Mouse (Mus musculus) forebrain, embryonic 16.5 days (tissue): ENCODE measurements around the gene Tenm4. TPM values are rescaled to one million over a fixed set of nuclear protein-coding genes. Genes with fewer than 3 reads are reported as not detected.

Experiments used
- ATAC-seq: fragments of 200-750 bp; cut with Nextera tagmentation; 2 replicates; pipeline ENCODE4 v1.8.0; 2017; ENCODE audit warnings: mild to moderate bottlenecking, moderate library complexity
- H3K27ac ChIP-seq: fragments of 300-500 bp; sonication (generic); 2 replicates; pipeline ENCODE4 v1.5.1; 2014; ENCODE audit warnings: low read length, control low read depth
- H3K27me3 ChIP-seq: fragments of 300-500 bp; sonication (generic); replicated peaks from 2 replicates; pipeline ENCODE4 v1.6.1; 2014; ENCODE audit warnings: low read length; ENCODE audit not compliant: control insufficient read depth, insufficient read depth
- H3K36me3 ChIP-seq: fragments of 300-500 bp; sonication (generic); 2 replicates; pipeline ENCODE4 v1.6.1; 2014; ENCODE audit not compliant: control insufficient read depth, insufficient read depth
- H3K4me1 ChIP-seq: fragments of 300-500 bp; sonication (generic); replicated peaks from 2 replicates; pipeline ENCODE4 v1.6.1; 2014; ENCODE audit warnings: low read length; ENCODE audit not compliant: control insufficient read depth, insufficient read depth
- H3K4me2 ChIP-seq: fragments of 300-500 bp; sonication (generic); 2 replicates; pipeline ENCODE4 v1.6.1; 2014; ENCODE audit warnings: mild to moderate bottlenecking, low read length, control low read depth
- H3K4me3 ChIP-seq: fragments of 300-500 bp; sonication (generic); replicated peaks from 2 replicates; pipeline ENCODE4 v1.5.1; 2014; ENCODE audit warnings: mild to moderate bottlenecking, low read length, control low read depth
- H3K9ac ChIP-seq: fragments of 300-500 bp; sonication (generic); replicated peaks from 2 replicates; pipeline ENCODE4 v1.6.1; 2014; ENCODE audit warnings: low read depth, low read length, control low read depth
- H3K9me3 ChIP-seq: fragments of 300-500 bp; sonication (generic); 2 replicates; pipeline ENCODE4 v1.6.1; 2016; ENCODE audit warnings: low read length; ENCODE audit not compliant: control insufficient read depth
- WGBS: fragments of 180-500 bp; shearing (Covaris S2); extraction: QIAGEN DNeasy Blood & Tissue Kit; methylation state at CpG from one replicate; pipeline ENCODE4 v1.1.7; 2014; 5-methylcytosine and 5-hydroxymethylcytosine counted together
- polyA plus RNA-seq: library from polyadenylated mRNA; unstranded; fragments of >200 nt; fragmentation: Nextera tagmentation; extraction: Ambion mirVana; gene quantifications from 2 replicates; pipeline ENCODE4 v1.2.1, GENCODE M21; 2015

Tenm4 gene
- polyA plus RNA-seq, 1 experiment from 2014 or later: 105 TPM

DNA sequence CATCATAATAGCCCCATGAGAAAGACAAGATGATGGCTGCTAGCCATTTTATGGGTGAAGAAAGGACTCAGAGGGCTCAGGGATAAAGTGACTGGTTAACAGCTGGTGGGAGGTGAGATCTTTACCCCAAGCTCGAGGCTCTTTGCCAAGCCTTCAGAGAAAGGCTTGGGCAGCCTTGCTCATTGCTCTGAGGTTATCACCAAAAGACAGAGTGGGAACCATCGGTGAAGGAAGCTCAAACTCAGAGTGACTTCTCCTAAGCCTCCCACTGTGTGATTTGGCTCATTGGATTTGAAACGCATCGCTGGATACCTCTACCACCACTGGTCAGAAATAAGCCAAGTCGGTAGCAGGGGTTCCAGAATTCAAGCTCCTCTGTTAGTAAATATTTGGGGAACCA, 19.1 kb upstream of the Tenm4 start:
- Histone ChIP-seq H3K9ac (no peak overlapping the region), H3K27ac (no peak overlapping the region), H3K4me3 (no peak overlapping the region), H3K4me1 (peaks cover 3% of the 10 kb centered on the region; the same call in 1 of the 2 replicates), H3K36me3 (no peaks in the 10 kb centered on the region), H3K9me3 (no peaks in the 10 kb centered on the region), H3K27me3 (no peaks in the 10 kb centered on the region), H3K4me2 (no peak overlapping the region)
- WGBS: 21% methylated on average over 5 of the region's 5 CpGs
- ATAC-seq: no peak

DNA sequence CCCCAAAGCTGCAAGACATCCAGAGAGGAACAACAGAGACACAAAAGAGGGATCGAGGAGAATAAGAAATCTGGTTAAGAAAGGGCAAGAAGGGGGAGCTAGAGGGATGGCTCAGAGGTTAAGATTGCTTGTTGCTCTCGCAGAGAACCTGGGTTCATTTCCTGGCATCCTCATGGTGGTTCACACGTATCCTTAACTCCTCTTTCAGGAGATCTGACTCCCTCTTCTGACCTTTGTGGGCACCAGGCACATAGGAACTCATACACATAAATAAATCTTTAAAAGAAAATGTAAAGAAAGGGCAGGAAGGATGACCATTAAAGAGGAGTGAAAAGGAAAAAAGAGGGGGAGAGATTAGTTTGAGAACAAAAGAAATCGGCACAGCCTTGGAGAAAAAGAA, 18.6 kb upstream of the Tenm4 start:
- no peak overlapping the region for H3K27ac ChIP-seq
- peak overlapping the region; percentile 37 for H3K4me2 ChIP-seq
- no peak overlapping the region for H3K9ac ChIP-seq
- peaks cover 3% of the 10 kb centered on the region; the same call in 1 of the 2 replicates for H3K4me1 ChIP-seq
- H3K4me3 ChIP-seq: no peak overlapping the region
- 10% methylated on average over 4 of the region's 4 CpGs for WGBS
- no peak for ATAC-seq
- H3K27me3 ChIP-seq: no peaks in the 10 kb centered on the region
- H3K36me3 ChIP-seq: no peaks in the 10 kb centered on the region
- H3K9me3 ChIP-seq: no peaks in the 10 kb centered on the region

DNA sequence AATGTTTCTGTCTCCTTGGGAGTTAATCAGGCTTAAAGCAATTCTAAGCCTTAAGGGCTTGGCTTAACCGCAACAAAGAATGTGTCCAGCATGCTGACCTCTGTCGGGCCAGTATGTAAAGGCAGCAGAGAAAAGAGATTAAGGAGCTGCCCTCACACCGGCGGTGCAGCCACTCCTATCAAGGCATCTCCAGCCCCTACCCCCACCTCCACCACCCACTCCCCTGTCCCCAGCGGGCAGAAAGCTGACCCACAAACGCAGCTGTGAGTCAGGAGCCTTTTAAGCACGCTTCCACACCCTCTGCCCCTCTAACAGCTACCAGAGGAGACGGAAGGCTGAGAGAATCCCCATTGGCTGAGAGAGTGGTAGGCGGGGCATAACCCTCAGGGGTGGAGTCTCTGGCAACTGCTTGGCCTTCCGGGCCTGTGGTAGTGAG, 18.1 kb upstream of the Tenm4 start:
- Histone ChIP-seq H3K27me3 (no peaks in the 10 kb centered on the region), H3K4me3 (peak overlapping the region; percentile 24), H3K9me3 (no peaks in the 10 kb centered on the region), H3K4me2 (peak overlapping the region; percentile 37), H3K9ac (peak overlapping the region; percentile 31; the same call in 1 of the 2 replicates), H3K4me1 (peaks cover 3% of the 10 kb centered on the region; the same call in 1 of the 2 replicates), H3K36me3 (no peaks in the 10 kb centered on the region), H3K27ac (no peak overlapping the region)
- ATAC-seq: peak; percentile 95
- WGBS: under 1% methylated on average over 10 of the region's 10 CpGs

DNA sequence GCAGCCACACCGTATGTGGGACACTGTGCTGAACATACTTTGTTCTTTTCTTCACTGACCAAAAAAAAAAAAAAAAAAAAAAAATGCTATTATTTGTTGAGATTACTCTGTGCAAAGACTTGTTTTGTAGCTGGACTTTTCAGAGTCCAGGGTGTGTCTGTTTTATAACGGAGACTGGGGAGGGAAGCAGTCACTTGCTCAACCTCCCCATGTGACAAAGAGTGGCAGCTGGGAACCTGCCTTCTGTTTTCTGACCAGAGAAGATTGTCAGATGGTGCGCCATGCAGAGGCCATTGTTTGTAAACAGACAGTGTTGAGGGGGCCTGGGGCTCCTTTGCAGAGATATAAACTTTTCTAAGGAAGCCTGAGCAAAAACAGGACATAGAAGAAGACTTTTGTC, 17.0 kb upstream of the Tenm4 start:
- H3K36me3 ChIP-seq: no peaks in the 10 kb centered on the region
- H3K4me3 ChIP-seq: no peak overlapping the region
- no peak overlapping the region for H3K9ac ChIP-seq
- WGBS: 73% methylated on average over 3 of the region's 3 CpGs
- no peak overlapping the region for H3K27ac ChIP-seq
- H3K4me1 ChIP-seq: peaks cover 3% of the 10 kb centered on the region; the same call in 1 of the 2 replicates
- H3K9me3 ChIP-seq: no peaks in the 10 kb centered on the region
- H3K27me3 ChIP-seq: no peaks in the 10 kb centered on the region
- H3K4me2 ChIP-seq: no peak overlapping the region
- ATAC-seq: no peak

DNA sequence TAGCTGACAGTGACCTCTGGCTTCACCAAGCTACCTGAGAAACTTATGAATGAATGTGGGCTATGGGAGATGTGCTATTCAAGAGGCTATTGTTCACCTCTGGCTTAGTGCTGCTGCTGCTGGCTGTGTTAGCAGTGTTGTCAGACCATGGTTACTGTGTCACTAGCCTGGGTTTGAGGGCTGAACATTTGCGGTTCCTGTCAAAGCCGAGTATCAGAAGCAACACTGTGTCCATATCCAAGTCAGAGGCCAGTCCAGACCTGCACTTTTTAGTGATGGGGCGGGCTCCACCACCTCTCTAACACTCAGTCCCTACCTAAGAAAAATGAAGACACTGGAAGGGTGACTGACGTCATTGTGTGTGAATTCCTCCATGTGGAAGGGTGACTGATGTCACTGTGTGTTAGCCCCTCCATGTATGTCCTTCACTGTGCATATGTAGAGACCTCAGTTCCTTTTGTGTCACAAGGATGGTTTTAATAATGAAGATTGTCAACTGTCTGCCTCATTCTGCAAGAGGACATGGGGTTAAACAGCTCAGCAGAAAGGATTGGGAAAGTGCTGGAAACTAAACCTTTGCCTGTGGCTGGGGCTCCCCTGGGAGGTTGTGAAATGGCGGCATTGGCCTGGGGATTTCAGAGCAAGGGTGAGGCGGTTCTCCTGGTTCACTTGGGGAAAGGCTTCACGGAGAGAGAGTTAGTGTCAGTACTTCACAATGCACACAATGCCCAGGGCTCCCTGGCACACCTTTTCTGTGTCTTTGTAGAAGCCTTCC, 14.4 kb upstream of the Tenm4 start:
- no peak overlapping the region for H3K9ac ChIP-seq
- ATAC-seq: no peak

DNA sequence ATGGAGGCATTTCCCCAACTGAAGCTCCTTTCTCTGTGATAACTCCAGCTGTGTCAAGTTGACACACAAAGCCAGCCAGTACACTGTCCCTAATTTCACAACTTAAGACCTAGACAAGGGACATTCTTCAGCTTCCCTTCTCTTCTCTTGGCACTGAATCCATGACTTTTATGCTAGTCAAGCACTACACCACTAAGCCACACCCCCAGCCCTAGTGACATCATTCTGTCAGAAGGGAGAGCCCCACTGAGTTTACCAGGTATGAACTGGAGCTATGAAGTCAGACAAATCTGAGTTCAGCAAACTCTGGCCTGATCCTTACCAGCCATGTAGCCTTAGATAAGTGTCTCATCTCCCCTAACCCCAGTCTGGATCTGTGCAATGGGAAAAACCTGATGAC, 6.9 kb upstream of the Tenm4 start:
- Histone ChIP-seq H3K9me3 (no peaks in the 10 kb centered on the region), H3K27me3 (no peaks in the 10 kb centered on the region), H3K4me2 (no peak overlapping the region), H3K27ac (no peak overlapping the region), H3K9ac (no peak overlapping the region), H3K4me3 (no peak overlapping the region), H3K36me3 (no peaks in the 10 kb centered on the region), H3K4me1 (peaks cover 14% of the 10 kb centered on the region)
- ATAC-seq: no peak

More for the DNA sequence above, 14.4 kb upstream of the Tenm4 start:
- Histone ChIP-seq H3K4me3 (no peak overlapping the region), H3K27ac (no peak overlapping the region), H3K4me2 (no peak overlapping the region), H3K9me3 (no peaks in the 10 kb centered on the region), H3K36me3 (no peaks in the 10 kb centered on the region), H3K27me3 (no peaks in the 10 kb centered on the region), H3K4me1 (peaks cover 3% of the 10 kb centered on the region; the same call in 1 of the 2 replicates)
- WGBS: 79% methylated on average over 7 of the region's 7 CpGs

DNA sequence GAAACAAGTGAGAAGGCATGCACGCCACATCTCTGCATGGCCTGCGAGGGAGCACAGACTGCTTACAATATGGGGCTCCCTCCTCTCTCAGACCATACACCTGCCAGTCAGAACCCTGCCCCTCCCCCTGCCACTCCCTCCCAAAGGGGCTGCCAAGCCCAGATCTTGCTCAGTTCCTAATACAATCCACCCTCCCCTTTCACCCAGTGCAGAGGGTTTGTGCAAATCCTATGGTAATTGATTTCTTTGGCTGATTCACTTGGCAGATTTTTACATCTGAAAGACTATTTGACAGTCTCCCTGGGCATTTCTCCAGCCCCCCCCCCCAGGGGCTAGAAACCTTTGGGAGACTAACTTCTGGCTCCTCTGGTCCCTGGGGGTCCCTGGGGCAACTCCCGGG, 2.1 kb upstream of the Tenm4 start:
- Histone ChIP-seq H3K4me1 (peaks cover 28% of the 10 kb centered on the region), H3K27ac (peak overlapping the region; percentile 49), H3K4me2 (0 out of 2 replicates have a peak overlapping the region, but pooled peaks have one; percentile 1), H3K36me3 (no peaks in the 10 kb centered on the region), H3K9ac (no peak overlapping the region), H3K27me3 (no peaks in the 10 kb centered on the region), H3K9me3 (no peaks in the 10 kb centered on the region), H3K4me3 (no peak overlapping the region)
- peak; percentile 99 for ATAC-seq
- 4% methylated on average over 3 of the region's 3 CpGs for WGBS

- no peak for ATAC-seq
Measured at GRCm38 (mm10) chr7:96171596-96172563, 834 bp downstream of the Tenm4 start.

GRCm38 (mm10) chr7:96176781-96177180, 5.7 kb downstream of the Tenm4 start:
- Histone ChIP-seq H3K36me3 (no peaks in the 10 kb centered on the region), H3K9ac (no peak overlapping the region), H3K4me3 (no peak overlapping the region), H3K27me3 (no peaks in the 10 kb centered on the region), H3K4me1 (no peaks in the 10 kb centered on the region), H3K27ac (no peak overlapping the region), H3K4me2 (no peak overlapping the region), H3K9me3 (no peaks in the 10 kb centered on the region)
- ATAC-seq: no peak
- WGBS: 65% methylated on average over 8 of the region's 8 CpGs

More at GRCm38 (mm10) chr7:96171596-96172563, 834 bp downstream of the Tenm4 start:
- 55% methylated on average over 11 of the region's 11 CpGs for WGBS
- no peaks in the 10 kb centered on the region for H3K27me3 ChIP-seq
- no peaks in the 10 kb centered on the region for H3K36me3 ChIP-seq
- H3K27ac ChIP-seq: no peak overlapping the region
- no peaks in the 10 kb centered on the region for H3K9me3 ChIP-seq
- no peak overlapping the region for H3K9ac ChIP-seq
- peaks cover 28% of the 10 kb centered on the region for H3K4me1 ChIP-seq
- no peak overlapping the region for H3K4me3 ChIP-seq
- H3K4me2 ChIP-seq: no peak overlapping the region
